Mouse (Mus musculus): ENCODE measurements around the gene Lfng. TPM values are rescaled to one million over a fixed set of nuclear protein-coding genes. Genes with fewer than 3 reads are reported as not detected.

The Lfng gene
- polyA plus RNA-seq, 1 experiment from 2014 or later: 11.4 TPM

DNA sequence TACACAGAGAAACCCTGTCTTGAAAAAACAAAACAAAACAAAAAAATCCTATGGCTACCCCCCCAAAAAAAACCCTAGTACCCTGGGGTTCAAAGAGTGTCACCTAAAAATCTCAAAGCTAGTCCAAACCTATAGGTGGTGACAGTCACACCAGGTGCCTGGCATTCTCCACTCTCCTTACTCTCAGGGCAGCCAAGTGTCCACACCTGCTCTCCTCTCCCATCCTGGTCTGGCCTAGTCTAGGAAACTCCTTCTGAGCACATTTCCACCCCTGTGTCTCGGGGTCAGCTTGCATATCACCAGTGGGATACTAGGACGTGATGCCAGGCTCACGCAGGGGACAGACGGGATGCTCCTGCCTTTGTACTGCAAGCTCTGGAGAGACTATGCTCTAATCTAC lies 32.2 kb downstream of the Lfng start:
- Histone ChIP-seq H3K36me3 (ENCODE audit: control insufficient read depth, insufficient read depth, low read length) (peaks cover 13% of the 10 kb centered on the region), H3K27me3 (ENCODE audit: control insufficient read depth, insufficient read depth, low read length) (no peaks in the 10 kb centered on the region), H3K9ac (ENCODE audit: low read length) (no peak overlapping the region), H3K4me3 (ENCODE audit: low read depth, low read length) (no peak overlapping the region), H3K27ac (replicated peaks) (no peak overlapping the region), H3K4me2 (replicated peaks; ENCODE audit: low read depth) (no peak overlapping the region), H3K4me1 (replicated peaks; ENCODE audit: control insufficient read depth, insufficient read depth) (0 out of 2 replicates have a peak, but pooled peaks cover 6% of the 10 kb centered on the region), H3K9me3 (ENCODE audit: control insufficient read depth, low read length) (no peaks in the 10 kb centered on the region)
- no peak for ATAC-seq (ENCODE audit: low FRiP score, low TSS enrichment)
- no peak for DNase-seq (ENCODE audit: low spot score)
- WGBS: 89% methylated on average over 4 of the region's 4 CpGs
- no peak for TF ChIP-seq CTCF (IDR thresholded peaks at IDR 0.05; ENCODE audit: low read depth)
- TF ChIP-seq EP300 (optimal IDR thresholded peaks at IDR 0.05): no peak

DNA sequence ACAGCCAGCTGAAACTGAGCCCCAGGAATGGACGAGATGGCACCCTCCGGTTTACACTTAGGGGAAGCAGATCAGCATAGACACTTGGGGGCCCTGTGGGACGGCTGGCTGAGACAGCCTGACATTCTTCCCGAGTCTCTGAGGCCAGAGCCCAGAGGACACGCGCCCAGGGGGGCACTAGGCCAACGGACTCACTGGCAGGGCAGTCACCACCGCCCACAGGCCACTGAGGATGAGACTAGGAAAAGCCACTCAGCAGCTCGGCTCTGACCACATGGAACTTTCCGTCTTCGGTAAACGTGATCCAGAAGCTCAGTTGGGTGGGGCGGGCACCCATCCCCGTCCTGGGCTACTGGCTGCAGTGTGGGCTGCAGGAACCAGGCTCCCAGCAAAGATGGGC lies 32.8 kb downstream of the Lfng start:
- Histone ChIP-seq H3K36me3 (ENCODE audit: control insufficient read depth, insufficient read depth, low read length) (peaks cover 9% of the 10 kb centered on the region), H3K4me1 (replicated peaks; ENCODE audit: control insufficient read depth, insufficient read depth) (0 out of 2 replicates have a peak, but pooled peaks cover 6% of the 10 kb centered on the region), H3K27me3 (ENCODE audit: control insufficient read depth, insufficient read depth, low read length) (no peaks in the 10 kb centered on the region), H3K9me3 (ENCODE audit: control insufficient read depth, low read length) (no peaks in the 10 kb centered on the region), H3K4me3 (ENCODE audit: low read depth, low read length) (no peak overlapping the region), H3K27ac (replicated peaks) (0 out of 2 replicates have a peak overlapping the region, but pooled peaks have one; percentile 24), H3K9ac (ENCODE audit: low read length) (no peak overlapping the region), H3K4me2 (replicated peaks; ENCODE audit: low read depth) (no peak overlapping the region)
- DNase-seq (ENCODE audit: low spot score): no peak
- no peak for ATAC-seq (ENCODE audit: low FRiP score, low TSS enrichment)
- WGBS: 68% methylated on average over 14 of the region's 14 CpGs
- no peak for TF ChIP-seq EP300 (optimal IDR thresholded peaks at IDR 0.05)
- TF ChIP-seq CTCF (IDR thresholded peaks at IDR 0.05; ENCODE audit: low read depth): no peak

DNA sequence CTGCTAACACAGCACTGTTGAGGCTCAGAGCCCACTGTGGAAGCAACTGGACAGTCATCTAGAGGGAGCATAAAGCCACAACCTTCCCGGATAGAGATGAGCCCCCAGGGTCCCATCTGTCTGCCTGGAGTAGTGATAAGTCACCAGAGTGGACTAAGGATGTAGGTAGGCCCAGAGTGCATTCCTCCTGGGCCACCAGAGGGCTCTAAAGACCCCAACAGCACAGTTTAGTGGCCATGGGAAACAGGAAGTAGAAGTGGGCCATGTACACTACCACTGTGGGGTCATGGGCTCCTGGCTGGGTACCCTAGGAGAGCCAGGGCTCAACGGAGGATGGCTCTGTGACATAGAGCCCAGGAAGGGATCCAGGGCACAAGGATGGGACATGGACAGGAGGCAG lies 33.7 kb downstream of the Lfng start:
- 0 out of 2 replicates have a peak, but pooled peaks cover 6% of the 10 kb centered on the region for H3K4me1 ChIP-seq (replicated peaks; ENCODE audit: control insufficient read depth, insufficient read depth)
- ATAC-seq (ENCODE audit: low FRiP score, low TSS enrichment): peak; percentile 21; the same call in 1 of the 2 replicates
- no peaks in the 10 kb centered on the region for H3K27me3 ChIP-seq (ENCODE audit: control insufficient read depth, insufficient read depth, low read length)
- TF ChIP-seq EP300 (optimal IDR thresholded peaks at IDR 0.05) (no peak), CTCF (IDR thresholded peaks at IDR 0.05; ENCODE audit: low read depth) (peak; percentile 60)
- H3K9ac ChIP-seq (ENCODE audit: low read length): 0 out of 2 replicates have a peak overlapping the region, but pooled peaks have one; percentile 18
- peaks cover 4% of the 10 kb centered on the region for H3K36me3 ChIP-seq (ENCODE audit: control insufficient read depth, insufficient read depth, low read length)
- H3K9me3 ChIP-seq (ENCODE audit: control insufficient read depth, low read length): no peaks in the 10 kb centered on the region
- peak overlapping the region; percentile 79 for H3K27ac ChIP-seq (replicated peaks)
- no peak overlapping the region for H3K4me2 ChIP-seq (replicated peaks; ENCODE audit: low read depth)
- WGBS: 77% methylated on average over 2 of the region's 2 CpGs
- DNase-seq (ENCODE audit: low spot score): no peak
- no peak overlapping the region for H3K4me3 ChIP-seq (ENCODE audit: low read depth, low read length)

DNA sequence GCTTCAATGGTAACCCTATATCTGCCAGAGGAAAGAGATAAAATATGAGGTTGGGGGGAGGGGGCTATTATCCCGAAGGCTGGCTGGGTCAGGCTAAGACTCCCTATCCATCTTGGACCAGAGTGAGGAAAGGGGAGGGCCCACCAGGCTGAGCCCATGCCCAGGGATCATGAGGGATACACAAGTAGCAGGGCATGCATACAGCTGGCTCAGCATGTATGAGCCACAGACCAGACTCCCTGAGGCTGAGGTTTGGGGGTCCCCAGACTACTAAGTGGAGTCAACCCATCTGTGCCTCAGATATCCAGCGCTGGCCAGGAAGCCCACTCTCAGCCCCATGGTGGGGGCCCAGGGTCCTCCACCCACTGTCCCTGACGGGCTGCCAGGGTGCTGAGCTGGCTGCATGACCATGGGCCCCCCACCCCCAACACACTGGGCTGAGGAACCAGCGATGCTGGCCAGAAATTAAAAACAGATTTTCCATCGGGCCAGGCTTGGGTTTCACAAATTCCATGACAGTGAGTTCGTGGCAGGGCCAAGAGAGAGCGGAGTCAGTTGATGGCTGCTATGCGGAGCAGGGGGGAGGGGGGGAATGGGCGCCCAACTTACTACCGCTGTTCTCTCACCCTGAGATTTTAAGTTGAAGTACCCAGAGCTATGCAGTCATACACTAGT lies 34.3 kb downstream of the Lfng start:
- H3K4me2 ChIP-seq (replicated peaks; ENCODE audit: low read depth): no peak overlapping the region; the same call in 1 of the 2 replicates
- 0 out of 2 replicates have a peak, but pooled peaks cover 6% of the 10 kb centered on the region for H3K4me1 ChIP-seq (replicated peaks; ENCODE audit: control insufficient read depth, insufficient read depth)
- H3K27ac ChIP-seq (replicated peaks): peak overlapping the region; percentile 79
- peak; percentile 38; the same call in 1 of the 2 replicates for ATAC-seq (ENCODE audit: low FRiP score, low TSS enrichment)
- no peak overlapping the region for H3K4me3 ChIP-seq (ENCODE audit: low read depth, low read length)
- TF ChIP-seq EP300 (optimal IDR thresholded peaks at IDR 0.05): no peak
- no peak for TF ChIP-seq CTCF (IDR thresholded peaks at IDR 0.05; ENCODE audit: low read depth)
- 52% methylated on average over 10 of the region's 10 CpGs for WGBS
- no peaks in the 10 kb centered on the region for H3K9me3 ChIP-seq (ENCODE audit: control insufficient read depth, low read length)
- H3K27me3 ChIP-seq (ENCODE audit: control insufficient read depth, insufficient read depth, low read length): no peaks in the 10 kb centered on the region
- H3K36me3 ChIP-seq (ENCODE audit: control insufficient read depth, insufficient read depth, low read length): peaks cover 4% of the 10 kb centered on the region
- DNase-seq (ENCODE audit: low spot score): no peak
- peak overlapping the region; percentile 38; the same call in 1 of the 2 replicates for H3K9ac ChIP-seq (ENCODE audit: low read length)

- Histone ChIP-seq H3K27ac (replicated peaks) (peak overlapping the region; percentile 79), H3K9me3 (ENCODE audit: control insufficient read depth, low read length) (no peaks in the 10 kb centered on the region), H3K9ac (ENCODE audit: low read length) (peak overlapping the region; percentile 31; the same call in 1 of the 2 replicates), H3K36me3 (ENCODE audit: control insufficient read depth, insufficient read depth, low read length) (peaks cover 4% of the 10 kb centered on the region), H3K4me1 (replicated peaks; ENCODE audit: control insufficient read depth, insufficient read depth) (peaks cover 8% of the 10 kb centered on the region; the same call in 1 of the 2 replicates), H3K4me3 (ENCODE audit: low read depth, low read length) (no peak overlapping the region), H3K27me3 (ENCODE audit: control insufficient read depth, insufficient read depth, low read length) (no peaks in the 10 kb centered on the region), H3K4me2 (replicated peaks; ENCODE audit: low read depth) (no peak overlapping the region)
- ATAC-seq (ENCODE audit: low FRiP score, low TSS enrichment) (no peak), DNase-seq (ENCODE audit: low spot score) (no peak)
- WGBS: 52% methylated on average over 3 of the region's 3 CpGs
- TF ChIP-seq CTCF (IDR thresholded peaks at IDR 0.05; ENCODE audit: low read depth) (no peak), EP300 (optimal IDR thresholded peaks at IDR 0.05) (no peak)
Observed at GRCm38 (mm10) chr5:140642076-140642475, 35.0 kb downstream of the Lfng start.

DNA sequence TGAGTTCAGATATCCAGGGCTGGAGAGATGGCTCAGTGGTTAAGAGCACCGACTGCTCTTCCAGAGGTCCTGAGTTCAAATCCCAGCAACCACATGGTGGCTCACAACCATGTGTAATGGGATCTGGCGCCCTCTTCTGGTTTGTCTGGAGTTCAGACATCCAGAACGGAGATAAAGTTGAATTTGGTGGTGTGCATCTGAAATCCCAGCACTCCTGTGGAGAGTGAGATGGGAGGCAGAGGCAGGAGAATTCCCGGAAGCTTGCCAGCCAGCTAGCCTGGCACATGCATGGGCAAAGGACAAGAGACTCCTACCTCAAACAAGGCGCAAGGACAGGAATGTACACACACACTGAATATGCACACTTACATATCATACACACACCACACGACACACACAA lies 37.1 kb downstream of the Lfng start:
- Histone ChIP-seq H3K9me3 (ENCODE audit: control insufficient read depth, low read length) (no peaks in the 10 kb centered on the region), H3K27ac (replicated peaks) (no peak overlapping the region), H3K4me2 (replicated peaks; ENCODE audit: low read depth) (no peak overlapping the region), H3K9ac (ENCODE audit: low read length) (no peak overlapping the region), H3K36me3 (ENCODE audit: control insufficient read depth, insufficient read depth, low read length) (no peaks in the 10 kb centered on the region; the same call in none of the 2 replicates), H3K4me1 (replicated peaks; ENCODE audit: control insufficient read depth, insufficient read depth) (peaks cover 11% of the 10 kb centered on the region), H3K4me3 (ENCODE audit: low read depth, low read length) (no peak overlapping the region), H3K27me3 (ENCODE audit: control insufficient read depth, insufficient read depth, low read length) (no peaks in the 10 kb centered on the region)
- TF ChIP-seq CTCF (IDR thresholded peaks at IDR 0.05; ENCODE audit: low read depth) (peak; percentile 51), EP300 (optimal IDR thresholded peaks at IDR 0.05) (no peak)
- ATAC-seq (ENCODE audit: low FRiP score, low TSS enrichment): no peak
- DNase-seq (ENCODE audit: low spot score): no peak
- WGBS: 93% methylated on average over 6 of the region's 6 CpGs
